Mouse (Mus musculus): Measurements from ENCODE around the gene Mark4. TPM values are rescaled to one million over a fixed set of nuclear protein-coding genes. Genes with fewer than 3 reads are reported as not detected.

The Mark4 gene
- polyA plus RNA-seq, 1 experiment from 2014 or later, result 7.9 TPM

GRCm38 (mm10) chr7:19436276-19436675 lies 22.3 kb downstream of the Mark4 start:
- Histone ChIP-seq H3K4me1 (replicated peaks; ENCODE audit: insufficient read depth, low read length) (no peaks in the 10 kb centered on the region), H3K4me2 (ENCODE audit: low read length) (no peak overlapping the region), H3K27ac (no peak overlapping the region), H3K9ac (ENCODE audit: low read depth, low read length) (no peak overlapping the region), H3K4me3 (replicated peaks; ENCODE audit: low read depth, low read length) (no peak overlapping the region), H3K36me3 (ENCODE audit: insufficient read depth, low read length) (peaks cover 62% of the 10 kb centered on the region), H3K27me3 (ENCODE audit: insufficient read depth, low read length) (no peaks in the 10 kb centered on the region), H3K9me3 (replicated peaks; ENCODE audit: low read length) (no peaks in the 10 kb centered on the region)
- ATAC-seq (replicated peaks; ENCODE audit: low FRiP score, low read depth) (no peak), DNase-seq (ENCODE audit: low spot score) (no peak)
- 100% methylated on average over 2 of the region's 2 CpGs for WGBS
- no peak for TF ChIP-seq CTCF (IDR thresholded peaks at IDR 0.05; ENCODE audit: low read depth)

GRCm38 (mm10) chr7:19432475-19432874 lies 26.1 kb downstream of the Mark4 start:
- Histone ChIP-seq H3K4me2 (ENCODE audit: low read length) (no peak overlapping the region), H3K36me3 (ENCODE audit: insufficient read depth, low read length) (peaks cover 81% of the 10 kb centered on the region), H3K9ac (ENCODE audit: low read depth, low read length) (no peak overlapping the region), H3K9me3 (replicated peaks; ENCODE audit: low read length) (no peaks in the 10 kb centered on the region), H3K27me3 (ENCODE audit: insufficient read depth, low read length) (no peaks in the 10 kb centered on the region), H3K4me3 (replicated peaks; ENCODE audit: low read depth, low read length) (no peak overlapping the region), H3K27ac (no peak overlapping the region), H3K4me1 (replicated peaks; ENCODE audit: insufficient read depth, low read length) (no peaks in the 10 kb centered on the region)
- 95% methylated on average over 2 of the region's 2 CpGs for WGBS
- DNase-seq (ENCODE audit: low spot score), result no peak
- no peak for ATAC-seq (replicated peaks; ENCODE audit: low FRiP score, low read depth)
- peak; percentile 34; the same call in 1 of the 2 replicates for TF ChIP-seq CTCF (IDR thresholded peaks at IDR 0.05; ENCODE audit: low read depth)

GRCm38 (mm10) chr7:19430402-19430801 lies 28.2 kb downstream of the Mark4 start:
- TF ChIP-seq CTCF (IDR thresholded peaks at IDR 0.05; ENCODE audit: low read depth), result no peak
- no peaks in the 10 kb centered on the region for H3K9me3 ChIP-seq (replicated peaks; ENCODE audit: low read length)
- no peak overlapping the region for H3K4me2 ChIP-seq (ENCODE audit: low read length)
- no peak overlapping the region for H3K4me3 ChIP-seq (replicated peaks; ENCODE audit: low read depth, low read length)
- H3K27me3 ChIP-seq (ENCODE audit: insufficient read depth, low read length), result no peaks in the 10 kb centered on the region
- peaks cover 77% of the 10 kb centered on the region for H3K36me3 ChIP-seq (ENCODE audit: insufficient read depth, low read length)
- no peaks in the 10 kb centered on the region for H3K4me1 ChIP-seq (replicated peaks; ENCODE audit: insufficient read depth, low read length)
- no peak overlapping the region for H3K27ac ChIP-seq
- DNase-seq (ENCODE audit: low spot score) (no peak), ATAC-seq (replicated peaks; ENCODE audit: low FRiP score, low read depth) (no peak)
- H3K9ac ChIP-seq (ENCODE audit: low read depth, low read length), result no peak overlapping the region
- 90% methylated on average over 6 of the region's 6 CpGs for WGBS

GRCm38 (mm10) chr7:19429726-19430125 lies 28.9 kb downstream of the Mark4 start:
- no peak overlapping the region for H3K4me3 ChIP-seq (replicated peaks; ENCODE audit: low read depth, low read length)
- TF ChIP-seq CTCF (IDR thresholded peaks at IDR 0.05; ENCODE audit: low read depth), result no peak
- 73% methylated on average over 8 of the region's 8 CpGs for WGBS
- H3K4me1 ChIP-seq (replicated peaks; ENCODE audit: insufficient read depth, low read length), result no peaks in the 10 kb centered on the region
- H3K4me2 ChIP-seq (ENCODE audit: low read length), result no peak overlapping the region
- H3K9me3 ChIP-seq (replicated peaks; ENCODE audit: low read length), result no peaks in the 10 kb centered on the region
- H3K27ac ChIP-seq, result no peak overlapping the region
- H3K9ac ChIP-seq (ENCODE audit: low read depth, low read length), result no peak overlapping the region
- H3K36me3 ChIP-seq (ENCODE audit: insufficient read depth, low read length), result peaks cover 78% of the 10 kb centered on the region
- DNase-seq (ENCODE audit: low spot score) (no peak), ATAC-seq (replicated peaks; ENCODE audit: low FRiP score, low read depth) (no peak)
- no peaks in the 10 kb centered on the region for H3K27me3 ChIP-seq (ENCODE audit: insufficient read depth, low read length)

- Histone ChIP-seq H3K4me3 (replicated peaks; ENCODE audit: low read depth, low read length) (no peak overlapping the region), H3K4me1 (replicated peaks; ENCODE audit: insufficient read depth, low read length) (no peaks in the 10 kb centered on the region), H3K36me3 (ENCODE audit: insufficient read depth, low read length) (peaks cover 63% of the 10 kb centered on the region), H3K27me3 (ENCODE audit: insufficient read depth, low read length) (no peaks in the 10 kb centered on the region), H3K9ac (ENCODE audit: low read depth, low read length) (no peak overlapping the region), H3K27ac (no peak overlapping the region), H3K9me3 (replicated peaks; ENCODE audit: low read length) (no peaks in the 10 kb centered on the region), H3K4me2 (ENCODE audit: low read length) (no peak overlapping the region)
- TF ChIP-seq CTCF (IDR thresholded peaks at IDR 0.05; ENCODE audit: low read depth), result no peak
- DNase-seq (ENCODE audit: low spot score) (no peak), ATAC-seq (replicated peaks; ENCODE audit: low FRiP score, low read depth) (no peak)
- WGBS, result 79% methylated on average over 15 of the region's 15 CpGs
Measured at GRCm38 (mm10) chr7:19427999-19428650, 30.5 kb downstream of the Mark4 start.

GRCm38 (mm10) chr7:19426888-19427287 lies 31.7 kb downstream of the Mark4 start:
- WGBS, result 91% methylated on average over 6 of the region's 6 CpGs
- no peak for TF ChIP-seq CTCF (IDR thresholded peaks at IDR 0.05; ENCODE audit: low read depth)
- Histone ChIP-seq H3K9ac (ENCODE audit: low read depth, low read length) (no peak overlapping the region), H3K4me2 (ENCODE audit: low read length) (no peak overlapping the region), H3K27me3 (ENCODE audit: insufficient read depth, low read length) (no peaks in the 10 kb centered on the region), H3K4me1 (replicated peaks; ENCODE audit: insufficient read depth, low read length) (no peaks in the 10 kb centered on the region), H3K27ac (no peak overlapping the region), H3K4me3 (replicated peaks; ENCODE audit: low read depth, low read length) (no peak overlapping the region), H3K36me3 (ENCODE audit: insufficient read depth, low read length) (peaks cover 50% of the 10 kb centered on the region), H3K9me3 (replicated peaks; ENCODE audit: low read length) (no peaks in the 10 kb centered on the region)
- ATAC-seq (replicated peaks; ENCODE audit: low FRiP score, low read depth) (no peak), DNase-seq (ENCODE audit: low spot score) (no peak)

- Histone ChIP-seq H3K4me1 (replicated peaks; ENCODE audit: insufficient read depth, low read length) (no peaks in the 10 kb centered on the region), H3K9me3 (replicated peaks; ENCODE audit: low read length) (no peaks in the 10 kb centered on the region), H3K27me3 (ENCODE audit: insufficient read depth, low read length) (no peaks in the 10 kb centered on the region), H3K36me3 (ENCODE audit: insufficient read depth, low read length) (peaks cover 45% of the 10 kb centered on the region), H3K4me3 (replicated peaks; ENCODE audit: low read depth, low read length) (no peak overlapping the region), H3K4me2 (ENCODE audit: low read length) (no peak overlapping the region), H3K9ac (ENCODE audit: low read depth, low read length) (no peak overlapping the region), H3K27ac (no peak overlapping the region)
- DNase-seq (ENCODE audit: low spot score) (no peak), ATAC-seq (replicated peaks; ENCODE audit: low FRiP score, low read depth) (no peak)
- TF ChIP-seq CTCF (IDR thresholded peaks at IDR 0.05; ENCODE audit: low read depth), result no peak
- 77% methylated on average over 6 of the region's 6 CpGs for WGBS
Measured at GRCm38 (mm10) chr7:19426349-19426748, 32.3 kb downstream of the Mark4 start.

Measured in kidney, postnatal 0 days (tissue).